Mouse (Mus musculus): ENCODE data around the gene Nhej1.

DNA sequence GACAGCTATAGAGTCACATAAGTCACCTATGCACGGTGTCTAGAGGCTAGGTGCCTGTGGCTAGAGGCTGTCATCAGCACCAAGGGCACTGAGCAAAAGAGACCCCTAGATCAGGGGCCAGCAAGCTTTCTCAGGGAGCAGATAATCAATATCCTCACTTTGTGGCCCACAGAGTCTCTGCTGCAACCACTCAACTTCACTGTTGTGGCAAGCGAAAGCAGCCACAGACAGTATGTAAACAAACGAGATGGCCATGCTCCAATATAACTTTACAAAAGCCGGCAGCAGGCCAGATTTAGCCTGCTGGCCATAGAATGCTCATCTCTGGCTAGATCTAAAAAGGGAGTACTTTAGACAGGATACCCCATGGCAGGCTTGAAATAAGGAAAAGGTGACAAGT lies 77.0 kb downstream of the Nhej1 start:
- TF ChIP-seq HCFC1 (IDR thresholded peaks at IDR 0.05; ENCODE audit: borderline replicate concordance, insufficient read depth, low read length) (no peak), ZNF384 (IDR thresholded peaks at IDR 0.05; ENCODE audit: low read depth, low read length) (no peak), CHD2 (IDR thresholded peaks at IDR 0.05; ENCODE audit: low read depth, low read length) (no peak), ZC3H11A (IDR thresholded peaks at IDR 0.05; ENCODE audit: borderline replicate concordance, low read depth, low read length) (no peak), MAFK (IDR thresholded peaks at IDR 0.05; ENCODE audit: insufficient read depth, low read depth, low read length) (no peak)

All from ES-E14 (cell line).